Mouse (Mus musculus): ENCODE results near the gene Fsd1. TPM values are rescaled to one million over a fixed set of nuclear protein-coding genes. Genes with fewer than 3 reads are reported as not detected.

Gene Fsd1
- polyA plus RNA-seq, 1 experiment from 2014 or later, result 9.8 TPM

GRCm38 (mm10) chr17:56003000-56003399 is 16.7 kb downstream of the Fsd1 start:
- Histone ChIP-seq H3K36me3 (no peaks in the 10 kb centered on the region), H3K9me3 (no peaks in the 10 kb centered on the region)
- 82% methylated on average over 3 of the region's 3 CpGs for WGBS

GRCm38 (mm10) chr17:56005415-56006061 is 19.2 kb downstream of the Fsd1 start, which contains the start of the genes Stap2 and Mpnd:
Gene Stap2 (minus strand): TSS chr17:56005584.
Gene Mpnd (plus strand): TSS chr17:56005711.
- peak within 1 kb of the TSS; percentile 44 for H3K27ac ChIP-seq
- WGBS, result 40% methylated on average over 13 of the region's 13 CpGs

More at GRCm38 (mm10) chr17:56003000-56003399, 16.7 kb downstream of the Fsd1 start:
- H3K4me3 ChIP-seq (replicated peaks), result no peak overlapping the region
- H3K27me3 ChIP-seq (replicated peaks), result peaks cover 8% of the 10 kb centered on the region; the same call in 1 of the 2 replicates
- no peak for ATAC-seq (ENCODE audit: insufficient read depth, low FRiP score, low read depth)
- peaks cover 9% of the 10 kb centered on the region for H3K4me1 ChIP-seq
- H3K4me2 ChIP-seq, result no peak overlapping the region
- no peak overlapping the region for H3K9ac ChIP-seq
- no peak overlapping the region for H3K27ac ChIP-seq

DNA sequence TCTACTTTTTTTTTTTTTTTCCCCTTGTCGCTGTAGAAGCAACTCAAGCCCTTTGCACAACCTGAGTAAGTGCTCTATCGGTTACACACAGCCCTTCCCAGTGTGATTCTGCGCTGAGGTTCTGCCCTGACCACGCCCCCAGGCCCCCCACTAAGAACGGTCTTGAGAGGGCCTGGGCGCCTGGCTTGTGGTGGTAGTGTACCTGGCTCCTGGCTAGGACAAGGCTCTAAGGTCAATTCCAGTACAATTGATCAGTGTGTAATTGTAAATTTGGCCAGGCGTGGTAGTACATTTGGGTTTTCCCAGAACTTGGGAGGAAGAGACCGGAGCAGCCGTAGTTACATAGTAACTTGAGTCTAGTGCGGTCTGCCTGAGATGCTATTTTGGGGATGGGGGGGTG is 20.6 kb downstream of the Fsd1 start:
- 56% methylated on average over 10 of the region's 10 CpGs for WGBS
- H3K9ac ChIP-seq, result no peak overlapping the region
- H3K9me3 ChIP-seq, result no peaks in the 10 kb centered on the region
- peaks cover 8% of the 10 kb centered on the region; the same call in 1 of the 2 replicates for H3K36me3 ChIP-seq
- H3K27me3 ChIP-seq (replicated peaks), result no peaks in the 10 kb centered on the region
- no peak for ATAC-seq (ENCODE audit: insufficient read depth, low FRiP score, low read depth)
- H3K4me1 ChIP-seq, result peaks cover 22% of the 10 kb centered on the region
- H3K4me3 ChIP-seq (replicated peaks), result no peak overlapping the region
- no peak overlapping the region for H3K4me2 ChIP-seq
- no peak overlapping the region; the same call in 1 of the 2 replicates for H3K27ac ChIP-seq

More at GRCm38 (mm10) chr17:56005415-56006061, 19.2 kb downstream of the Fsd1 start, which contains the start of the genes Stap2 and Mpnd:
- no peak within 1 kb of the TSS for H3K9ac ChIP-seq
- H3K4me3 ChIP-seq (replicated peaks), result peak within 1 kb of the TSS; percentile 30
- no peak for ATAC-seq (ENCODE audit: insufficient read depth, low FRiP score, low read depth)
- no peaks in the 10 kb centered on the region for H3K9me3 ChIP-seq
- peaks cover 21% of the 10 kb centered on the region for H3K4me1 ChIP-seq
- H3K36me3 ChIP-seq, result no peaks in the 10 kb centered on the region
- peak within 1 kb of the TSS; percentile 43 for H3K4me2 ChIP-seq
- peaks cover 4% of the 10 kb centered on the region; the same call in 1 of the 2 replicates for H3K27me3 ChIP-seq (replicated peaks)

GRCm38 (mm10) chr17:56007444-56008355 is 21.4 kb downstream of the Fsd1 start:
- H3K9me3 ChIP-seq, result no peaks in the 10 kb centered on the region
- no peaks in the 10 kb centered on the region for H3K27me3 ChIP-seq (replicated peaks)
- peak overlapping the region; percentile 73 for H3K27ac ChIP-seq
- peaks cover 22% of the 10 kb centered on the region for H3K4me1 ChIP-seq
- H3K9ac ChIP-seq, result peak overlapping the region; percentile 6; the same call in 1 of the 2 replicates
- WGBS, result 20% methylated on average over 14 of the region's 14 CpGs
- peak; percentile 0; the same call in 1 of the 2 replicates for ATAC-seq (ENCODE audit: insufficient read depth, low FRiP score, low read depth)
- H3K4me2 ChIP-seq, result peak overlapping the region; percentile 100
- H3K4me3 ChIP-seq (replicated peaks), result peak overlapping the region; percentile 98
- peaks cover 14% of the 10 kb centered on the region; the same call in 1 of the 2 replicates for H3K36me3 ChIP-seq

- Histone ChIP-seq H3K4me2 (peak overlapping the region; percentile 100), H3K36me3 (peaks cover 14% of the 10 kb centered on the region; the same call in 1 of the 2 replicates), H3K9me3 (no peaks in the 10 kb centered on the region), H3K27me3 (replicated peaks) (no peaks in the 10 kb centered on the region), H3K4me3 (replicated peaks) (peak overlapping the region; percentile 98), H3K27ac (peak overlapping the region; percentile 92), H3K9ac (peak overlapping the region; percentile 56), H3K4me1 (peaks cover 22% of the 10 kb centered on the region)
- WGBS, result under 1% methylated on average over 21 of the region's 21 CpGs
- peak; percentile 90 for ATAC-seq (ENCODE audit: insufficient read depth, low FRiP score, low read depth)
Measured at GRCm38 (mm10) chr17:56008356-56009087, 22.2 kb downstream of the Fsd1 start.

GRCm38 (mm10) chr17:56009088-56009961 is 23.0 kb downstream of the Fsd1 start:
- peak overlapping the region; percentile 98 for H3K4me3 ChIP-seq (replicated peaks)
- peak overlapping the region; percentile 92 for H3K27ac ChIP-seq
- H3K4me2 ChIP-seq, result peak overlapping the region; percentile 100
- H3K9me3 ChIP-seq, result no peaks in the 10 kb centered on the region
- ATAC-seq (ENCODE audit: insufficient read depth, low FRiP score, low read depth), result peak; percentile 89
- peak overlapping the region; percentile 83 for H3K9ac ChIP-seq
- H3K36me3 ChIP-seq, result peaks cover 14% of the 10 kb centered on the region; the same call in 1 of the 2 replicates
- H3K27me3 ChIP-seq (replicated peaks), result no peaks in the 10 kb centered on the region
- H3K4me1 ChIP-seq, result peaks cover 22% of the 10 kb centered on the region
- WGBS, result under 1% methylated on average over 62 of the region's 62 CpGs

DNA sequence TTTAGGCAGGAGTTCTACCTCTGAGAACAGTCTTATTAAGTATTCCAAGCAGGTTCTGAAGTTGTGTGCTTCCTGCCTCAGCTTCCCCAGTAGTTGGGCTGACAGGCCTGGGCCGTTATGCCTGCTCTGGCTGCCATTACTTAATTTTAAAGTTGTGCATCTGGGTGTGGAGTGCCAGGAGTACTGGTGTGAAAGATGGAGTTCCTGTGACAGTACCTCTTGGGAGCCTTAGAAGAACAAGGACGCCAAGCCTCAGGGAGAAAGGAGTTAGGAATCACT is 23.6 kb downstream of the Fsd1 start:
- H3K36me3 ChIP-seq, result peaks cover 17% of the 10 kb centered on the region; the same call in 1 of the 2 replicates
- ATAC-seq (ENCODE audit: insufficient read depth, low FRiP score, low read depth), result no peak
- H3K4me2 ChIP-seq, result peak overlapping the region; percentile 100
- H3K27ac ChIP-seq, result 0 out of 2 replicates have a peak overlapping the region, but pooled peaks have one; percentile 92
- no peaks in the 10 kb centered on the region for H3K27me3 ChIP-seq (replicated peaks)
- peak overlapping the region; percentile 83; the same call in 1 of the 2 replicates for H3K9ac ChIP-seq
- 41% methylated on average over 2 of the region's 2 CpGs for WGBS
- H3K9me3 ChIP-seq, result no peaks in the 10 kb centered on the region
- peaks cover 22% of the 10 kb centered on the region for H3K4me1 ChIP-seq
- H3K4me3 ChIP-seq (replicated peaks), result peak overlapping the region; percentile 98

- peak overlapping the region; percentile 100 for H3K4me2 ChIP-seq
- H3K36me3 ChIP-seq, result peaks cover 20% of the 10 kb centered on the region
- H3K27me3 ChIP-seq (replicated peaks), result no peaks in the 10 kb centered on the region
- WGBS, result 67% methylated on average over 14 of the region's 14 CpGs
- peak overlapping the region; percentile 98 for H3K4me3 ChIP-seq (replicated peaks)
- no peak overlapping the region for H3K27ac ChIP-seq
- peaks cover 22% of the 10 kb centered on the region for H3K4me1 ChIP-seq
- no peaks in the 10 kb centered on the region for H3K9me3 ChIP-seq
- no peak for ATAC-seq (ENCODE audit: insufficient read depth, low FRiP score, low read depth)
- peak overlapping the region; percentile 83; the same call in 1 of the 2 replicates for H3K9ac ChIP-seq
Measured at GRCm38 (mm10) chr17:56010255-56010654, 23.9 kb downstream of the Fsd1 start.

GRCm38 (mm10) chr17:56010681-56011080 is 24.4 kb downstream of the Fsd1 start:
- H3K4me2 ChIP-seq, result peak overlapping the region; percentile 100
- no peak overlapping the region for H3K9ac ChIP-seq
- ATAC-seq (ENCODE audit: insufficient read depth, low FRiP score, low read depth), result no peak
- H3K27me3 ChIP-seq (replicated peaks), result no peaks in the 10 kb centered on the region
- WGBS, result 9% methylated on average over 9 of the region's 9 CpGs
- no peaks in the 10 kb centered on the region for H3K9me3 ChIP-seq
- H3K4me3 ChIP-seq (replicated peaks), result peak overlapping the region; percentile 98
- H3K4me1 ChIP-seq, result peaks cover 22% of the 10 kb centered on the region
- H3K36me3 ChIP-seq, result peaks cover 24% of the 10 kb centered on the region
- H3K27ac ChIP-seq, result no peak overlapping the region

- no peak overlapping the region for H3K9ac ChIP-seq
- ATAC-seq (ENCODE audit: insufficient read depth, low FRiP score, low read depth), result no peak
- no peaks in the 10 kb centered on the region for H3K9me3 ChIP-seq
- H3K27ac ChIP-seq, result no peak overlapping the region
- no peak overlapping the region for H3K4me3 ChIP-seq (replicated peaks)
- peaks cover 22% of the 10 kb centered on the region for H3K4me1 ChIP-seq
- H3K4me2 ChIP-seq, result no peak overlapping the region
- no peaks in the 10 kb centered on the region for H3K27me3 ChIP-seq (replicated peaks)
- peaks cover 32% of the 10 kb centered on the region for H3K36me3 ChIP-seq
- WGBS, result 85% methylated on average over 7 of the region's 7 CpGs
Measured at GRCm38 (mm10) chr17:56011441-56011840, 25.1 kb downstream of the Fsd1 start.
